Mouse (Mus musculus): ENCODE measurements at regions not wholly inside any gene's neighbourhood (a gene's known extent, or its start where the extent isn't known, plus 50 kb on each side); places are given as distances from the start of the nearest gene placed in this dataset.
"Not testable (repeated sequence)": the region's sequence is repeated elsewhere in the genome, so short reads cannot be mapped to it uniquely, and the experiment has no call there.

GRCm38 (mm10) chr13:85988633-85989032 is 58.1 kb downstream of the Cox7c start:
- no peak overlapping the region for H3K27ac ChIP-seq (ENCODE audit: low read depth, low read length)

GRCm38 (mm10) chr13:85982089-85982488 is 64.6 kb downstream of the Cox7c start:
- no peak for DNase-seq (ENCODE audit: low spot score)
- 75% methylated on average over 1 of the region's 1 CpGs for WGBS
- no peaks in the 10 kb centered on the region for H3K27me3 ChIP-seq (replicated peaks; ENCODE audit: control insufficient read depth, insufficient read depth, low read length)

More at GRCm38 (mm10) chr13:85988633-85989032, 58.1 kb downstream of the Cox7c start:
- Histone ChIP-seq H3K36me3 (ENCODE audit: control insufficient read depth, insufficient read depth, low read length) (no peaks in the 10 kb centered on the region), H3K27me3 (replicated peaks; ENCODE audit: control insufficient read depth, insufficient read depth, low read length) (no peaks in the 10 kb centered on the region), H3K4me1 (ENCODE audit: control insufficient read depth, insufficient read depth, low read length) (no peaks in the 10 kb centered on the region), H3K4me2 (ENCODE audit: low read length) (no peak overlapping the region), H3K9me3 (replicated peaks; ENCODE audit: control insufficient read depth, low read length) (no peaks in the 10 kb centered on the region), H3K4me3 (ENCODE audit: low read depth, low read length) (no peak overlapping the region), H3K9ac (ENCODE audit: low read length) (no peak overlapping the region)
- no peak for ATAC-seq
- DNase-seq (ENCODE audit: low spot score) = no peak

GRCm38 (mm10) chr13:85964005-85964404 is 82.7 kb downstream of the Cox7c start:
- not testable (repeated sequence) for DNase-seq (ENCODE audit: low spot score); H3K4me3 ChIP-seq (ENCODE audit: low read depth, low read length); H3K4me2 ChIP-seq (ENCODE audit: low read length); H3K27ac ChIP-seq (ENCODE audit: low read depth, low read length); ATAC-seq; H3K4me1 ChIP-seq (ENCODE audit: control insufficient read depth, insufficient read depth, low read length); H3K36me3 ChIP-seq (ENCODE audit: control insufficient read depth, insufficient read depth, low read length); H3K27me3 ChIP-seq (replicated peaks; ENCODE audit: control insufficient read depth, insufficient read depth, low read length); H3K9me3 ChIP-seq (replicated peaks; ENCODE audit: control insufficient read depth, low read length); H3K9ac ChIP-seq (ENCODE audit: low read length)
- 95% methylated on average over 2 of the region's 2 CpGs for WGBS

More at GRCm38 (mm10) chr13:85982089-85982488, 64.6 kb downstream of the Cox7c start:
- H3K4me2 ChIP-seq (ENCODE audit: low read length) = no peak overlapping the region
- no peaks in the 10 kb centered on the region for H3K4me1 ChIP-seq (ENCODE audit: control insufficient read depth, insufficient read depth, low read length)
- no peak overlapping the region for H3K4me3 ChIP-seq (ENCODE audit: low read depth, low read length)
- no peaks in the 10 kb centered on the region for H3K36me3 ChIP-seq (ENCODE audit: control insufficient read depth, insufficient read depth, low read length)
- no peak overlapping the region for H3K9ac ChIP-seq (ENCODE audit: low read length)
- no peaks in the 10 kb centered on the region for H3K9me3 ChIP-seq (replicated peaks; ENCODE audit: control insufficient read depth, low read length)
- no peak for ATAC-seq
- H3K27ac ChIP-seq (ENCODE audit: low read depth, low read length) = no peak overlapping the region

GRCm38 (mm10) chr13:85955284-85955683 is 91.4 kb downstream of the Cox7c start:
- no peak overlapping the region for H3K4me2 ChIP-seq (ENCODE audit: low read length)
- H3K4me3 ChIP-seq (ENCODE audit: low read depth, low read length) = no peak overlapping the region
- DNase-seq (ENCODE audit: low spot score) (no peak), ATAC-seq (no peak)
- H3K9me3 ChIP-seq (replicated peaks; ENCODE audit: control insufficient read depth, low read length) = no peaks in the 10 kb centered on the region
- no peaks in the 10 kb centered on the region for H3K4me1 ChIP-seq (ENCODE audit: control insufficient read depth, insufficient read depth, low read length)
- H3K36me3 ChIP-seq (ENCODE audit: control insufficient read depth, insufficient read depth, low read length) = no peaks in the 10 kb centered on the region
- H3K27ac ChIP-seq (ENCODE audit: low read depth, low read length) = no peak overlapping the region
- H3K9ac ChIP-seq (ENCODE audit: low read length) = no peak overlapping the region
- H3K27me3 ChIP-seq (replicated peaks; ENCODE audit: control insufficient read depth, insufficient read depth, low read length) = no peaks in the 10 kb centered on the region

GRCm38 (mm10) chr13:85952896-85953295 is 93.8 kb downstream of the Cox7c start:
- Histone ChIP-seq H3K27me3 (replicated peaks; ENCODE audit: control insufficient read depth, insufficient read depth, low read length) (no peaks in the 10 kb centered on the region), H3K4me3 (ENCODE audit: low read depth, low read length) (no peak overlapping the region), H3K4me1 (ENCODE audit: control insufficient read depth, insufficient read depth, low read length) (no peaks in the 10 kb centered on the region), H3K27ac (ENCODE audit: low read depth, low read length) (no peak overlapping the region), H3K9me3 (replicated peaks; ENCODE audit: control insufficient read depth, low read length) (no peaks in the 10 kb centered on the region), H3K36me3 (ENCODE audit: control insufficient read depth, insufficient read depth, low read length) (no peaks in the 10 kb centered on the region), H3K9ac (ENCODE audit: low read length) (no peak overlapping the region), H3K4me2 (ENCODE audit: low read length) (no peak overlapping the region)
- DNase-seq (ENCODE audit: low spot score) = no peak
- WGBS = 84% methylated on average over 6 of the region's 6 CpGs
- no peak for ATAC-seq

GRCm38 (mm10) chr13:85926825-85927737 is 119.6 kb downstream of the Cox7c start:
- peak; percentile 97 for ATAC-seq

GRCm38 (mm10) chr13:85926323-85926722 is 120.4 kb downstream of the Cox7c start:
- H3K27ac ChIP-seq (ENCODE audit: low read depth, low read length) = peak overlapping the region; percentile 62; the same call in 1 of the 2 replicates

More at GRCm38 (mm10) chr13:85926825-85927737, 119.6 kb downstream of the Cox7c start:
- H3K27me3 ChIP-seq (replicated peaks; ENCODE audit: control insufficient read depth, insufficient read depth, low read length) = no peaks in the 10 kb centered on the region
- H3K9me3 ChIP-seq (replicated peaks; ENCODE audit: control insufficient read depth, low read length) = no peaks in the 10 kb centered on the region
- H3K4me3 ChIP-seq (ENCODE audit: low read depth, low read length) = no peak overlapping the region
- peaks cover 8% of the 10 kb centered on the region; the same call in 1 of the 2 replicates for H3K4me1 ChIP-seq (ENCODE audit: control insufficient read depth, insufficient read depth, low read length)
- H3K27ac ChIP-seq (ENCODE audit: low read depth, low read length) = peak overlapping the region; percentile 62; the same call in 1 of the 2 replicates
- WGBS = 8% methylated on average over 4 of the region's 4 CpGs
- no peaks in the 10 kb centered on the region for H3K36me3 ChIP-seq (ENCODE audit: control insufficient read depth, insufficient read depth, low read length)
- no peak overlapping the region for H3K9ac ChIP-seq (ENCODE audit: low read length)
- peak overlapping the region; percentile 34 for H3K4me2 ChIP-seq (ENCODE audit: low read length)
- DNase-seq (ENCODE audit: low spot score) = peak; percentile 89

GRCm38 (mm10) chr13:85922696-85923095 is 124.0 kb downstream of the Cox7c start:
- Histone ChIP-seq H3K27me3 (replicated peaks; ENCODE audit: control insufficient read depth, insufficient read depth, low read length) (no peaks in the 10 kb centered on the region), H3K4me1 (ENCODE audit: control insufficient read depth, insufficient read depth, low read length) (peaks cover 8% of the 10 kb centered on the region; the same call in 1 of the 2 replicates), H3K27ac (ENCODE audit: low read depth, low read length) (no peak overlapping the region), H3K9ac (ENCODE audit: low read length) (no peak overlapping the region), H3K4me3 (ENCODE audit: low read depth, low read length) (no peak overlapping the region), H3K4me2 (ENCODE audit: low read length) (no peak overlapping the region), H3K9me3 (replicated peaks; ENCODE audit: control insufficient read depth, low read length) (no peaks in the 10 kb centered on the region), H3K36me3 (ENCODE audit: control insufficient read depth, insufficient read depth, low read length) (no peaks in the 10 kb centered on the region)
- 67% methylated on average over 2 of the region's 2 CpGs for WGBS
- DNase-seq (ENCODE audit: low spot score) = no peak
- ATAC-seq = no peak

More at GRCm38 (mm10) chr13:85926323-85926722, 120.4 kb downstream of the Cox7c start:
- no peak overlapping the region for H3K9ac ChIP-seq (ENCODE audit: low read length)
- 13% methylated on average over 2 of the region's 2 CpGs for WGBS
- no peaks in the 10 kb centered on the region for H3K9me3 ChIP-seq (replicated peaks; ENCODE audit: control insufficient read depth, low read length)
- H3K4me2 ChIP-seq (ENCODE audit: low read length) = no peak overlapping the region
- no peak overlapping the region for H3K4me3 ChIP-seq (ENCODE audit: low read depth, low read length)
- DNase-seq (ENCODE audit: low spot score) (peak; percentile 10), ATAC-seq (no peak; the same call in 1 of the 2 replicates)
- peaks cover 8% of the 10 kb centered on the region; the same call in 1 of the 2 replicates for H3K4me1 ChIP-seq (ENCODE audit: control insufficient read depth, insufficient read depth, low read length)
- no peaks in the 10 kb centered on the region for H3K27me3 ChIP-seq (replicated peaks; ENCODE audit: control insufficient read depth, insufficient read depth, low read length)
- H3K36me3 ChIP-seq (ENCODE audit: control insufficient read depth, insufficient read depth, low read length) = no peaks in the 10 kb centered on the region

GRCm38 (mm10) chr13:85901796-85902195 is 144.9 kb downstream of the Cox7c start:
- Histone ChIP-seq H3K9me3 (replicated peaks; ENCODE audit: control insufficient read depth, low read length) (no peaks in the 10 kb centered on the region), H3K9ac (ENCODE audit: low read length) (no peak overlapping the region), H3K4me2 (ENCODE audit: low read length) (no peak overlapping the region), H3K4me3 (ENCODE audit: low read depth, low read length) (no peak overlapping the region), H3K27me3 (replicated peaks; ENCODE audit: control insufficient read depth, insufficient read depth, low read length) (no peaks in the 10 kb centered on the region), H3K36me3 (ENCODE audit: control insufficient read depth, insufficient read depth, low read length) (no peaks in the 10 kb centered on the region), H3K4me1 (ENCODE audit: control insufficient read depth, insufficient read depth, low read length) (no peaks in the 10 kb centered on the region), H3K27ac (ENCODE audit: low read depth, low read length) (no peak overlapping the region)
- ATAC-seq (no peak), DNase-seq (ENCODE audit: low spot score) (no peak)

Measured in forebrain, embryonic 14.5 days (tissue).